Mouse (Mus musculus): ENCODE data around the gene Rpusd4.

Gene Rpusd4

GRCm38 (mm10) chr9:35267146-35267975 lies at the start of gene Rpusd4, which contains the start of gene Fam118b:
Rpusd4 (plus strand) TSS chr9:35267865.
Fam118b (minus strand) TSS chr9:35267805.
- CTCF ChIA-PET, result interaction anchor here (0.6 to 2.6 kb wide), 8 partner anchors 15 to 274 kb away, joined by 3 to 10 read pairs (median 4); partner anchors contain the start of genes Srpr (in 2 of the 4) and Tirap (in 2 of the 4)
- POLR2A ChIA-PET, result interaction anchor here (0.6 to 5.0 kb wide), 46 partner anchors 9 to 513 kb away, joined by 3 to 28 read pairs (median 4); partner anchors contain the start of genes Foxred1 (in 3 of the 4), Hyls1 (in 2 of the 4), Pate2 (in 2 of the 4) and Ddx25 (in 1 of the 4)

- ChIA-PET CTCF (no interaction called here), POLR2A (interaction anchor here in 3 of 4 experiments (0.5 to 6.5 kb wide), 14 partner anchors 7 to 1497 kb away, joined by 3 to 42 read pairs (median 7); partner anchors contain the start of genes Foxred1 (in 2 of the 3), Srpr (in 2 of the 3), Tirap (in 2 of the 3) and Fam118b (in 1 of the 3))
Measured at GRCm38 (mm10) chr9:35217963-35218362, 49.7 kb upstream of the Rpusd4 start.

GRCm38 (mm10) chr9:35223466-35223865 lies 44.2 kb upstream of the Rpusd4 start:
- ChIA-PET CTCF (interaction anchor here (0.6 to 1.2 kb wide), 5 partner anchors 10 to 318 kb away, joined by 3 to 6 read pairs (median 4); partner anchors contain the start of gene Srpr (in 1 of the 4)), POLR2A (interaction anchor here in 3 of 4 experiments (0.6 to 6.5 kb wide), 8 partner anchors 10 to 267 kb away, joined by 3 to 42 read pairs (median 4); partner anchors contain the start of genes Foxred1 (in 2 of the 3), Fam118b (in 1 of the 3) and Rpusd4 (in 1 of the 3))

DNA sequence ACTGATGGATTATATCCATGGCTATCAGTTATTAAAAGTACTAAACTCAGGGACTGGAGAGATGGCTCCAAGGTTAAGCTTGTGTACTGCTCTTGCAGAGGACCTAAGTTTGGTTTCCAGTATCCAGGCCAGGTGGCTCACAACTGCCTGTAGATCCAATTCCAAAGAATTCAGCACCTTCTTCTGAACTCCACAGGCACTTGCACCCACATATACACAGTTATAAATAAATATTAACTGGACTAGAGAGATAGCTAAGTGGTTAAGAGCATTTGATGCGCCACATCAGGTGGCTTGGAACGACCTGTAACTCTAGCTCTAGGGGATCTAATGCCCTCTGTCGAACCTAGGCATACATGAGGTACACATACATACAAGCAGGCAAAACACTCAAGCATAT lies 39.0 kb upstream of the Rpusd4 start:
- ChIA-PET POLR2A (interaction anchor here in 3 of 4 experiments (0.7 to 3.3 kb wide), 8 partner anchors 10 to 38 kb away, joined by 3 to 17 read pairs (median 3); partner anchors contain the start of genes Foxred1 (in 3 of the 3), Srpr (in 1 of the 3) and Tirap (in 1 of the 3)), CTCF (no interaction called here)

- ChIA-PET CTCF (no interaction called here), POLR2A (interaction anchor here in 1 of 4 experiments (1.0 to 1.6 kb wide), 2 partner anchors 25 to 33 kb away, joined by 3 to 4 read pairs; partner anchors contain the start of gene Foxred1)
Measured at GRCm38 (mm10) chr9:35235996-35236395, 31.7 kb upstream of the Rpusd4 start.

- POLR2A ChIA-PET, result interaction anchor here in 3 of 4 experiments (0.8 to 2.4 kb wide), 6 partner anchors 9 to 61 kb away, joined by 3 to 9 read pairs (median 3); partner anchors contain the start of gene Foxred1 (in 1 of the 3)
- CTCF ChIA-PET, result interaction anchor here in 2 of 4 experiments (0.5 to 1.3 kb wide), 3 partner anchors 39 to 266 kb away, joined by 3 read pairs; partner anchors contain the start of genes Srpr (in 2 of the 2) and Tirap (in 2 of the 2)
Measured at GRCm38 (mm10) chr9:35238371-35238770, 29.3 kb upstream of the Rpusd4 start.

- CTCF ChIA-PET, result interaction anchor here in 2 of 4 experiments (0.5 to 1.3 kb wide), 3 partner anchors 12 to 265 kb away, joined by 3 to 5 read pairs (median 3); partner anchors contain the start of genes Srpr (in 1 of the 2) and Tirap (in 1 of the 2)
Measured at GRCm38 (mm10) chr9:35238915-35239571, 28.6 kb upstream of the Rpusd4 start.

GRCm38 (mm10) chr9:35239734-35240133 lies 27.9 kb upstream of the Rpusd4 start:
- CTCF ChIA-PET, result no interaction called here

More at GRCm38 (mm10) chr9:35238915-35239571, 28.6 kb upstream of the Rpusd4 start:
- POLR2A ChIA-PET, result interaction anchor here (0.8 to 2.4 kb wide), 7 partner anchors 9 to 62 kb away, joined by 3 to 9 read pairs (median 3); partner anchors contain the start of gene Foxred1 (in 1 of the 4)

DNA sequence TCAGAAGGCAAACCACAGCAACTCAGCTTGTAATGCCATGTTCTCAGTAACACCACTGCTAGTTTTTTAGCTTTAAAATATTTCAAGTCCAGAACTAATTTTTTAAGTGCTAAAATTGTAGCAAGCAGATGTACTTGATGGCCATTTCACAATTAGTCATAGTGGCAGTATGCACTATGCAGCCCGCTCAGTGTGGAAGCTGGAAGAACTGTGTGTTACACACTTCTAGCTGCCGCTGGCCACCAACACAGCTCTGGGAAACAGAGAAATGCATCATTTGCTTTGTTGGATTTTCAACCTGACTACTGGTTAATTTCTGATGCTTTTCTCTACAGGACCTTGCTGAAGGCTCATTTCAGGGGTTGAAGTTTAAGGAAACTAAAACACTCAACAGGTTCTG lies 20.3 kb upstream of the Rpusd4 start:
- ChIA-PET CTCF (interaction anchor here in 2 of 4 experiments (0.5 to 0.6 kb wide), 2 partner anchors 48 kb away, joined by 3 read pairs; partner anchors contain the start of genes Srpr (in 1 of the 2) and Tirap (in 1 of the 2)), POLR2A (interaction anchor here (1.0 to 4.0 kb wide), 7 partner anchors 9 to 173 kb away, joined by 3 to 21 read pairs (median 4); partner anchors contain the start of genes Cdon (in 1 of the 4), Fam118b (in 1 of the 4), Foxred1 (in 1 of the 4) and Rpusd4 (in 1 of the 4))

More at GRCm38 (mm10) chr9:35239734-35240133, 27.9 kb upstream of the Rpusd4 start:
- POLR2A ChIA-PET, result interaction anchor here in 2 of 4 experiments (0.9 to 1.3 kb wide), 3 partner anchors 10 to 19 kb away, joined by 3 read pairs; no protein-coding TSS in a partner anchor

DNA sequence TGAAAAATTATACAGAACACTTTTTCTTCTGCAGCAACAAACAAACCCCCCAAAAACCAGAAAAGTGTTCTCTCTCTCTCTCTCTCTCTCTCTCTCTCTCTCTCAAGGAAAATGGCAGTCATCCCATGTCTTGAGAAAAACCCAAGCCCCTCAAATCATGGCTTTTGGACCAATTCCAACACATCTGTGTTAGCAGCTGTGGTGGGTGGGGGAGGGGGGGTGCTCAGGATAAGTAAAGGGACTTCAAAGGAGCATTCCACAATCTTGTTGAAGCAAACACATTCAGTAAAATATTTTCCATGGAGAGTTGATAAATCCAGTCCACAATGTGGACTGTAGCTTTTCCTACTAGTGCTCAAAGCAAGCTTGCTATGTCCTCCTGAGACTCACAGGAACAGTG lies 18.2 kb upstream of the Rpusd4 start:
- POLR2A ChIA-PET, result interaction anchor here in 2 of 4 experiments (1.9 to 4.0 kb wide), 2 partner anchors 19 to 38 kb away, joined by 4 to 21 read pairs; partner anchors contain the start of genes Fam118b (in 1 of the 2), Foxred1 (in 1 of the 2) and Rpusd4 (in 1 of the 2)
- CTCF ChIA-PET, result no interaction called here

DNA sequence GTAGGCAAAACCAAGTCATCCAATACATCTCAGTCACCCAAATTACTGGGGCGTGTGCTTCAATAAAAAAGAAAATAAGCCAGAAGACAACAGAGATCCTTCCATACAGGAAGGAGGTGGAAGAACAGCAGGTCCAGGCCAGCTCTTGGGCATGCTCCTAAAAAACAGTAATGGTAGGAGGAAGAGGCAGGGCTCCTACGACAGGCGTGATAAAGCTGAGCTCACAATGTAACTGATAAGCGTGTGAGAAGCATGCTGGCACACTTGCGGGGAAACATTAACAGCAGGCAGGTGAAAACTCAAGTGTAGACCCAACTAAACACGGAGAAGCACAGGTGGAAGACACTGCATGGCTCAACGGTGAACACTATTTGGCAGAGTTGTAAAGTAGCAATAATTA lies 10.3 kb upstream of the Rpusd4 start:
- POLR2A ChIA-PET, result interaction anchor here in 2 of 4 experiments (1.3 to 3.5 kb wide), 3 partner anchors 9 to 37 kb away, joined by 3 to 19 read pairs (median 4); partner anchors contain the start of genes Fam118b (in 1 of the 2) and Rpusd4 (in 1 of the 2)
- CTCF ChIA-PET, result interaction anchor here in 1 of 4 experiments (0.6 kb wide), 1 partner anchor 68 kb away, joined by 3 read pairs; no protein-coding TSS in a partner anchor

DNA sequence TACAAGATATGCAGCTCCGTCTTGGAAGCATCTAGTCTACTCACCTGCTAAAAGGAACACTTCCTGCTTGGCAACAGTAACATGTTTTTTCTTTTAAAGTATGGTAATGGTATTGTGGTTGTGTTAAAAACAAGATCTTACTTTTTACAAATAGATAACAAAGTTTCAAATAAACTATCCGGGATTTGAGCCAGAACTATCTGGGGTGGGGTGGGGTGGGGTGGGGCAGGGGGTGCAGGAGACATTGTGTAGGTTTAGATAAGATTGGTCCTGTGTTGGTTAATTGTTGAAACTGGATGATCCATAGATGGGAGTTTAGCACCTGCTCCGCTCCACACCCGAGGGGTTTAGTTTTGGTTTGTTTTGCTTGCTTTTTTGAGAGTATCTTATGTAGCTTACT lies 5.2 kb upstream of the Rpusd4 start:
- POLR2A ChIA-PET, result interaction anchor here in 2 of 4 experiments (1.0 to 1.3 kb wide), 3 partner anchors 8 to 52 kb away, joined by 3 to 5 read pairs (median 3); partner anchors contain the start of gene Foxred1 (in 1 of the 2)
- CTCF ChIA-PET, result no interaction called here

- CTCF ChIA-PET, result no interaction called here
- POLR2A ChIA-PET, result interaction anchor here in 1 of 4 experiments (1.2 kb wide), 1 partner anchor 12 kb away, joined by 3 read pairs; no protein-coding TSS in a partner anchor
Measured at GRCm38 (mm10) chr9:35263431-35263830, 4.2 kb upstream of the Rpusd4 start.

- ChIA-PET CTCF (interaction anchor here in 1 of 4 experiments (0.7 kb wide), 1 partner anchor 71 kb away, joined by 3 read pairs; no protein-coding TSS in a partner anchor), POLR2A (interaction anchor here in 2 of 4 experiments (0.7 to 1.1 kb wide), 2 partner anchors 19 to 54 kb away, joined by 3 to 5 read pairs; partner anchors contain the start of gene Foxred1 (in 1 of the 2))
Measured at GRCm38 (mm10) chr9:35264509-35264908, 3.2 kb upstream of the Rpusd4 start.

DNA sequence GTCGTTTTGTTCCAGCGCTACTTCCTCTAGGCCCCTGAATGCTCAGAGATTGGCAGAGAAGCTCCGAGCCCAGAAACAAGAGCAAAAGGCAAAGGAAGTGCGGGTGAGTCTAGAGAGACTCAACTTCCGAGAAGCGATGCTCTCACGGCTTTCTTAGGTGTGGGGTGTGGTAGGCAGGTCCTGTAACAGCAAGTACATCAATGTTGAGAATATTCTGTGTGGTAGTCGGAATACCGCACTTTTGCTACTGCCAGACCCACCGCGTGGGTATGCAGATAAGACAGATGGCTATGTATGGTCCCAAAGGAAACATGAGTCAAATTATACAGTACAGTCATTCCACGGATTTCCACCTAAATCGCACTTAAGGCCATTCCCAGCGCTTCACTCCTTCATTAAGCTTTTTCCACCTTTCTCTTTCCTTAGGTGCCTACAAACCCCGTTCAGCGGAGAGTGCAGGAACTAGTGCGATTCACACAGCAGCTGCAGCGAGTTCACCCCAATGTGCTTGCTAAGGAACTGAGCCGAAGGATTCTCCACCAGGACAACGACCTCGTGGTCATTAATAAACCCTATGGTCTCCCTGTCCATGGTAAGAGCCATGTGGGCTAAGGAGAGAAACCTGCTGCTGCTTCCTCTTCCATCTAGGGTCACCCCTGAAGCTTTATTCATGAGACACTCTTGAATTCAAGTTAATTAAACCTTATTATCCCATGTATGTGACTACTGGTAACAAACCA lies 481 bp downstream of the Rpusd4 start:
- CTCF ChIA-PET, result interaction anchor here in 3 of 4 experiments (0.6 to 2.6 kb wide), 5 partner anchors 31 to 273 kb away, joined by 3 to 10 read pairs (median 6); partner anchors contain the start of genes Srpr (in 2 of the 3) and Tirap (in 2 of the 3)
- POLR2A ChIA-PET, result interaction anchor here (0.6 to 5.0 kb wide), 34 partner anchors 9 to 514 kb away, joined by 3 to 28 read pairs (median 5); partner anchors contain the start of genes Foxred1 (in 3 of the 4), Hyls1 (in 1 of the 4), Pate2 (in 1 of the 4) and Srpr (in 1 of the 4)

DNA sequence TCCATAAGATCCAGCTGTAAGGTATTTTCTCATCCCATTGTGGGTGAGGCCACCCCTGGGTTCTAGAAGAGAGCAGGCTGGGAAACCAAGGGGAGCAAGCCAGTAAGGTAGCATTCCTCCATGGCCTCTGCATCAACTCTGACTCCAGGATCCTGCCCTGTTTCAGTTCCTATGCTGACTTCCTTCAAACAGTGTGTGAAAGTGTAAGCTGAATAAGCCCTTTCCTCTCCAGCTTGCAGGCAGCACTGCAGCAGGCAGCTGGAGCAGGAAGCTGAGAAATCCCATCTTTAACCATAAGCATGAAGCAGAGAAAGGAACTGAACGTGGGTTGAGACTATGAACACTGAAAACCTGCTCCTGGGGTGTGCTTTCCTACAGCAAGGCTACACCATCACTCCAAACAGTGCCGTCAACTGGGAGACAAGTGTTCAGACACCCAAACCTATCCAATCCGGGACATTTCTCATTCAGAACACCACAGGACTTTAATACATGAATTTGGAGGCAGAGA lies 10.2 kb downstream of the Rpusd4 start:
- POLR2A ChIA-PET, result interaction anchor here in 3 of 4 experiments (0.6 to 5.2 kb wide), 6 partner anchors 8 to 1502 kb away, joined by 4 to 25 read pairs (median 6); partner anchors contain the start of genes Fam118b (in 2 of the 3), Rpusd4 (in 2 of the 3) and Foxred1 (in 1 of the 3)
- CTCF ChIA-PET, result interaction anchor here in 1 of 4 experiments (0.6 kb wide), 1 partner anchor 9 kb away, joined by 3 read pairs; no protein-coding TSS in a partner anchor
